Mouse (Mus musculus) left cerebral cortex, adult 11 months (tissue): ENCODE measurements around the gene Prr12.
"Not testable (repeated sequence)": the region's sequence is repeated elsewhere in the genome, so short reads cannot be mapped to it uniquely, and the experiment has no call there.

Experiments
- DNase-seq: peaks from one replicate; pipeline ENCODE4 v3.0.0; 2022; ENCODE audit warnings: low spot score

Prr12 gene

GRCm38 (mm10) chr7:45052862-45053116, at the start of gene Prr12:
Gene Prr12, minus strand, starts transcription at chr7:45052881.
- no peak for DNase-seq

GRCm38 (mm10) chr7:45102441-45102840, 49.8 kb upstream of the Prr12 start:
- no peak for DNase-seq

GRCm38 (mm10) chr7:45100046-45100445, 47.4 kb upstream of the Prr12 start:
- no peak for DNase-seq

- DNase-seq, result no peak
Observed at GRCm38 (mm10) chr7:45098541-45099240, 46.0 kb upstream of the Prr12 start.

GRCm38 (mm10) chr7:45097479-45097878, 44.8 kb upstream of the Prr12 start:
- DNase-seq, result no peak

- DNase-seq, result not testable (repeated sequence)
Observed at GRCm38 (mm10) chr7:45095965-45096364, 43.3 kb upstream of the Prr12 start.

- no peak for DNase-seq
Observed at GRCm38 (mm10) chr7:45095367-45095766, 42.7 kb upstream of the Prr12 start.

GRCm38 (mm10) chr7:45094121-45094520, 41.4 kb upstream of the Prr12 start:
- DNase-seq, result no peak

- DNase-seq, result no peak
Observed at GRCm38 (mm10) chr7:45093516-45093905, 40.8 kb upstream of the Prr12 start.

GRCm38 (mm10) chr7:45092828-45093515, 40.3 kb upstream of the Prr12 start:
- no peak for DNase-seq

- DNase-seq, result no peak
Observed at GRCm38 (mm10) chr7:45092048-45092447, 39.4 kb upstream of the Prr12 start, which contains the start of gene Rcn3. Gene Rcn3, minus strand, starts transcription at chr7:45092221.

- DNase-seq, result no peak
Observed at GRCm38 (mm10) chr7:45091001-45091990, 38.6 kb upstream of the Prr12 start.

- DNase-seq, result no peak
Observed at GRCm38 (mm10) chr7:45090251-45090977, 37.7 kb upstream of the Prr12 start.

- DNase-seq, result no peak
Observed at GRCm38 (mm10) chr7:45088597-45088996, 35.9 kb upstream of the Prr12 start.

GRCm38 (mm10) chr7:45086084-45086483, 33.4 kb upstream of the Prr12 start:
- DNase-seq, result no peak

- no peak for DNase-seq
Observed at GRCm38 (mm10) chr7:45083300-45083890, 30.7 kb upstream of the Prr12 start.

GRCm38 (mm10) chr7:45082401-45083299, 30.0 kb upstream of the Prr12 start:
- no peak for DNase-seq

- DNase-seq, result no peak
Observed at GRCm38 (mm10) chr7:45081016-45081415, 28.3 kb upstream of the Prr12 start.

GRCm38 (mm10) chr7:45079856-45080255, 27.2 kb upstream of the Prr12 start:
- peak; percentile 76 for DNase-seq

GRCm38 (mm10) chr7:45078513-45078912, 25.8 kb upstream of the Prr12 start:
- no peak for DNase-seq
